Mouse (Mus musculus): ENCODE data around the gene Cnot2. TPM values are rescaled to one million over a fixed set of nuclear protein-coding genes. Genes with fewer than 3 reads are reported as not detected.

The Cnot2 gene
- polyA plus RNA-seq, 1 experiment from 2014 or later, result 116 TPM

Small RNAs within 50 kb of the gene (microRNA-seq; reads per million reads assigned to microRNA genes)
- gene Gm25190, result not detected

Other genes starting within 250 kb of the Cnot2 start
- gene Kcnmb4, start 107.6 kb downstream of the Cnot2 start, polyA plus RNA-seq (2015; fragmentation: Nextera tagmentation; extraction: Ambion mirVana), result 21.2 and 23.1 TPM in 2 replicates